Mouse (Mus musculus): Measurements from ENCODE around the gene Nubp2. TPM values are rescaled to one million over a fixed set of nuclear protein-coding genes. Genes with fewer than 3 reads are reported as not detected.

Gene Nubp2
- polyA plus RNA-seq, 1 experiment from 2014 or later: 75.3 TPM

Other genes starting within 250 kb of the Nubp2 start
- gene Slc9a3r2, start 236.0 kb downstream of the Nubp2 start, polyA plus RNA-seq (2015; fragmentation: Nextera tagmentation; extraction: Ambion mirVana): 21.3 and 23.5 TPM in 2 replicates
- not detected in 2 replicates for gene Npw, start 227.9 kb downstream of the Nubp2 start, polyA plus RNA-seq (2015; fragmentation: Nextera tagmentation; extraction: Ambion mirVana)
- 15.0 and 18.6 TPM in 2 replicates for gene Zfp598, start 216.7 kb downstream of the Nubp2 start, polyA plus RNA-seq (2015; fragmentation: Nextera tagmentation; extraction: Ambion mirVana)
- 95.0 and 98.1 TPM in 2 replicates for gene Syngr3, start 196.4 kb downstream of the Nubp2 start, polyA plus RNA-seq (2015; fragmentation: Nextera tagmentation; extraction: Ambion mirVana)
- 36.7 and 39.9 TPM in 2 replicates for gene Gfer, start 190.2 kb downstream of the Nubp2 start, polyA plus RNA-seq (2015; fragmentation: Nextera tagmentation; extraction: Ambion mirVana)
- gene Noxo1, start 190.1 kb downstream of the Nubp2 start, polyA plus RNA-seq (2015; fragmentation: Nextera tagmentation; extraction: Ambion mirVana): 1.7 and 2.2 TPM in 2 replicates
- 81.4 and 84.3 TPM in 2 replicates for gene Tbl3, start 178.7 kb downstream of the Nubp2 start, polyA plus RNA-seq (2015; fragmentation: Nextera tagmentation; extraction: Ambion mirVana)
- not detected in 2 replicates for gene Rnf151, start 168.3 kb downstream of the Nubp2 start, polyA plus RNA-seq (2015; fragmentation: Nextera tagmentation; extraction: Ambion mirVana)
- 770 and 771 TPM in 2 replicates for gene Rps2, start 168.2 kb downstream of the Nubp2 start, polyA plus RNA-seq (2015; fragmentation: Nextera tagmentation; extraction: Ambion mirVana)
- 257 and 260 TPM in 2 replicates for gene Ndufb10, start 161.9 kb downstream of the Nubp2 start, polyA plus RNA-seq (2015; fragmentation: Nextera tagmentation; extraction: Ambion mirVana)
- not detected in 2 replicates for gene Rpl3l, start 158.5 kb downstream of the Nubp2 start, polyA plus RNA-seq (2015; fragmentation: Nextera tagmentation; extraction: Ambion mirVana)
- 18.0 and 19.6 TPM in 2 replicates for gene Msrb1, start 149.7 kb downstream of the Nubp2 start, polyA plus RNA-seq (2015; fragmentation: Nextera tagmentation; extraction: Ambion mirVana)
- 0.13 and 0.22 TPM in 2 replicates for gene Hs3st6, start 133.4 kb downstream of the Nubp2 start, polyA plus RNA-seq (2015; fragmentation: Nextera tagmentation; extraction: Ambion mirVana)
- not detected in 2 replicates for gene Meiob, start 82.1 kb downstream of the Nubp2 start, polyA plus RNA-seq (2015; fragmentation: Nextera tagmentation; extraction: Ambion mirVana)
- gene Hagh, start 46.2 kb downstream of the Nubp2 start, polyA plus RNA-seq (2015; fragmentation: Nextera tagmentation; extraction: Ambion mirVana): 43.9 and 49.7 TPM in 2 replicates
- 17.9 and 18.4 TPM in 2 replicates for gene Fahd1, start 36.0 kb downstream of the Nubp2 start, polyA plus RNA-seq (2015; fragmentation: Nextera tagmentation; extraction: Ambion mirVana)
- gene Igfals, start 20.4 kb downstream of the Nubp2 start, polyA plus RNA-seq (2015; fragmentation: Nextera tagmentation; extraction: Ambion mirVana): 0.28 TPM in 1 of 2 replicates, not detected in the other
- 71.7 and 74.7 TPM in 2 replicates for gene Spsb3, start 294 bp upstream of the Nubp2 start, polyA plus RNA-seq (2015; fragmentation: Nextera tagmentation; extraction: Ambion mirVana)
- gene Eme2, start 8.7 kb upstream of the Nubp2 start, polyA plus RNA-seq (2015; fragmentation: Nextera tagmentation; extraction: Ambion mirVana): 36.8 and 38.4 TPM in 2 replicates
- gene Mrps34, start 8.8 kb upstream of the Nubp2 start, polyA plus RNA-seq (2015; fragmentation: Nextera tagmentation; extraction: Ambion mirVana): 73.0 and 82.3 TPM in 2 replicates
- gene Nme3, start 10.2 kb upstream of the Nubp2 start, polyA plus RNA-seq (2015; fragmentation: Nextera tagmentation; extraction: Ambion mirVana): 74.1 and 76.8 TPM in 2 replicates
- 83.1 and 83.8 TPM in 2 replicates for gene Mapk8ip3, start 50.6 kb upstream of the Nubp2 start, polyA plus RNA-seq (2015; fragmentation: Nextera tagmentation; extraction: Ambion mirVana)
- 146 and 161 TPM in 2 replicates for gene Jpt2, start 74.3 kb upstream of the Nubp2 start, polyA plus RNA-seq (2015; fragmentation: Nextera tagmentation; extraction: Ambion mirVana)
- gene Cramp1l, start 129.4 kb upstream of the Nubp2 start, polyA plus RNA-seq (2015; fragmentation: Nextera tagmentation; extraction: Ambion mirVana): 7.0 and 8.2 TPM in 2 replicates
- gene Ift140, start 129.7 kb upstream of the Nubp2 start, polyA plus RNA-seq (2015; fragmentation: Nextera tagmentation; extraction: Ambion mirVana): 19.1 and 19.8 TPM in 2 replicates
- 9.4 and 10.8 TPM in 2 replicates for gene Tmem204, start 197.2 kb upstream of the Nubp2 start, polyA plus RNA-seq (2015; fragmentation: Nextera tagmentation; extraction: Ambion mirVana)
- 45.3 and 48.0 TPM in 2 replicates for gene Telo2, start 229.6 kb upstream of the Nubp2 start, polyA plus RNA-seq (2015; fragmentation: Nextera tagmentation; extraction: Ambion mirVana)
- not detected in 2 replicates for gene Ptx4, start 234.4 kb upstream of the Nubp2 start, polyA plus RNA-seq (2015; fragmentation: Nextera tagmentation; extraction: Ambion mirVana)
- 29.1 and 29.7 TPM in 2 replicates for gene Clcn7, start 247.0 kb upstream of the Nubp2 start, polyA plus RNA-seq (2015; fragmentation: Nextera tagmentation; extraction: Ambion mirVana)

Data from midbrain, embryonic 13.5 days (tissue).